Mouse (Mus musculus): Measurements from ENCODE around the gene P2rx3. TPM values are rescaled to one million over a fixed set of nuclear protein-coding genes. Genes with fewer than 3 reads are reported as not detected.

The P2rx3 gene
- polyA plus RNA-seq, 1 experiment = 0.42 TPM

DNA sequence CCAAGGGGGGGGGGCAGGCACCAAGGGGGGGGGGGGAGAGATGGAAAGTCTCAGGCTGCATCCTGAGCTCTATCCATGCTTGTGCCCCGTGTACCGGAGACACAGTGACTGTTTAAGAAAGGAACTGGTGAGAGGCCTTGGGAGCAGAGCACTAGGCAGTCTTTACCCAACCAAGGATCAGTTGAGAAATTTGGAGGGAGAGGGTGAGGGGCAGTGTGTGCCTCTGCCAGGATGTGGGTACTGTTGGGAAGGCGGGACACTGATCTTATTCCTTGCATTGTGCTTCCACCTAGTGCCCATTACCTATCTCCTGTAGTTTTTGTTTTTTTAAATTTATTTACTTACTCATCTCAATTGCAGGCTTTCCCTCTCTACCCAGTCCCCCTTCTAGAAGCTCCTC lies 11.1 kb downstream of the P2rx3 start:
- H3K4me3 ChIP-seq (ENCODE audit: insufficient read depth, low read length) = no peak overlapping the region
- peaks cover 7% of the 10 kb centered on the region for H3K4me1 ChIP-seq (ENCODE audit: control insufficient read depth, insufficient read depth, low read length)
- H3K27ac ChIP-seq (ENCODE audit: insufficient read depth, low read depth, low read length) = no peak overlapping the region
- TF ChIP-seq CTCF (IDR thresholded peaks at IDR 0.05; ENCODE audit: low read depth, low read length) (no peak), POLR2A (IDR thresholded peaks at IDR 0.05; ENCODE audit: borderline replicate concordance, low read depth, low read length) (no peak)

DNA sequence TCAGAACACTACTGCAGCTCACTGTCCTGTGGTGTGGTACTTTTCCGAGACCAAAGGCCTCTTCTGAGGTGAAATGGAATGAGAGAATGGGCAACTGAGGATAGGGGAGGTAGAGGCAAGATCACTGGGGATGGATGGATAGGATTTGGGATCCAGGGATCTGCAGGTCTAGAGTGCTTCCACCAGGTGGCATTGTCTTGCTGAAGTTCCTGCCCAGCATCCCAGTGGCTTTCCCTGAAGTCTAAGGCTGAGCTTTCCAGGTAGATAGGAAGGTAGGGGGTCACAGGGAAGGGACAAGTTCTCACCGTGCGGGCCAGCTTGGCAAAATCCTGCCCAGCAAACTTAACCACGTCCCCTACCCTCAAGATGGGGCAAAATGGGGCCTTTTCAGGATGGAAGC lies 15.2 kb downstream of the P2rx3 start:
- 0 out of 2 replicates have a peak, but pooled peaks have one; percentile 29 for TF ChIP-seq CTCF (IDR thresholded peaks at IDR 0.05; ENCODE audit: low read depth, low read length)
- TF ChIP-seq POLR2A (IDR thresholded peaks at IDR 0.05; ENCODE audit: borderline replicate concordance, low read depth, low read length) = no peak
- Histone ChIP-seq H3K4me3 (ENCODE audit: insufficient read depth, low read length) (no peak overlapping the region), H3K4me1 (ENCODE audit: control insufficient read depth, insufficient read depth, low read length) (peaks cover 3% of the 10 kb centered on the region), H3K27ac (ENCODE audit: insufficient read depth, low read depth, low read length) (no peak overlapping the region)

DNA sequence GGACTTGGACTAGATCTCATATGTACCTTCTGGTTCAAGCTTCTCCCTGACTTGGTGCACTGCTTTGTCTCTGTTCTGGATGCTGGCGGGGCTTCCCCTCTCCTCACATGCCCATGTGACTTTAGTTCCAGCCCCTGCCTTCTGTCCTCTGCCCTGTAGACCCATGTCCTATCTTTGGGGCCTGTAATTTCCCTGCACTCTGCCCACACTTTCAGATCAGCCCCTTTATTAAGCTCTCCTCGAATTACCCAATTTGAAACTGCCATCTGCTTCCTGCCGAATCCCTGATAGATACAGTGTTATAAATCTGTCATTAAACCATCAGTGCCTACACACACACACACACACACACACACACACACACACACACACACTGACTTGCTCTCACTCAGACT lies 22.7 kb downstream of the P2rx3 start:
- Histone ChIP-seq H3K4me1 (ENCODE audit: control insufficient read depth, insufficient read depth, low read length) (no peaks in the 10 kb centered on the region), H3K27ac (ENCODE audit: insufficient read depth, low read depth, low read length) (no peak overlapping the region), H3K4me3 (ENCODE audit: insufficient read depth, low read length) (no peak overlapping the region)
- TF ChIP-seq CTCF (IDR thresholded peaks at IDR 0.05; ENCODE audit: low read depth, low read length) = no peak
- no peak for TF ChIP-seq POLR2A (IDR thresholded peaks at IDR 0.05; ENCODE audit: borderline replicate concordance, low read depth, low read length)

DNA sequence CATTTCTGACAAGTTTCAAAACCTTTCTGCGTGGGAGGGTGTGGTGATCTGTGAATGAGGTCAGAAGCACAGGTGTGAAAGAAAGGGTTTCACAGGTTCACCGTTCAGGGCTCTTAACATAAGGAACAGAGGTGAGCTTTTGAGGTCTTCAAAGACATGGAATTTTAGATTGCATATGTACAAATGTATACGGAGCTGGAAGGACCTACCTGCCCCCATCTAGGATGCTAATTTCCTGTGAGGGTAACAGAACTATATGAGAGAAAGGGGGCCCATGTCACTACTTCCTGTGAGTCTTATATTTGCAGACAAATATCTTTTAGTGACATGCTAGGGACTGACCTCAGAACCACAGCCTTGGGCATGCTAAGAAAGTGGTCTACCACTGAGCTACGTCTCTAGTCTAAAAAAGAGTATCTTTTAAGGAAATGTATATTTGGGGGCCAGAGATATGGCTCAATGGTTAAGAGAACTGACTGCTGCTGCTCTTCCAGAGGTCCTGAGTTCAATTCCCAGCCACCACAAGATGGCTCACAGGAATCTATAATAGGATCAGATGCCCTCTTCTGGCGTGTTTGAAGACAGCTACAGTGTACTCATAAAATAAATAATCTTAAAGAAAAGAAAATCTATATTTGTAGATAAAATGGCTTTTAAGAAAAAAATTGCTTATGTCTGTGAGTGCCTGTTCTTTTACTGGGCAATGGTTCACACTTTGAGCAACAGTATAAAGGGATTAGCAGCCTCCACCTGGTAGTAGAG lies 23.3 kb downstream of the P2rx3 start:
- H3K4me1 ChIP-seq (ENCODE audit: control insufficient read depth, insufficient read depth, low read length) = no peaks in the 10 kb centered on the region
- H3K4me3 ChIP-seq (ENCODE audit: insufficient read depth, low read length) = no peak overlapping the region
- H3K27ac ChIP-seq (ENCODE audit: insufficient read depth, low read depth, low read length) = no peak overlapping the region
- TF ChIP-seq CTCF (IDR thresholded peaks at IDR 0.05; ENCODE audit: low read depth, low read length) (no peak), POLR2A (IDR thresholded peaks at IDR 0.05; ENCODE audit: borderline replicate concordance, low read depth, low read length) (no peak)

DNA sequence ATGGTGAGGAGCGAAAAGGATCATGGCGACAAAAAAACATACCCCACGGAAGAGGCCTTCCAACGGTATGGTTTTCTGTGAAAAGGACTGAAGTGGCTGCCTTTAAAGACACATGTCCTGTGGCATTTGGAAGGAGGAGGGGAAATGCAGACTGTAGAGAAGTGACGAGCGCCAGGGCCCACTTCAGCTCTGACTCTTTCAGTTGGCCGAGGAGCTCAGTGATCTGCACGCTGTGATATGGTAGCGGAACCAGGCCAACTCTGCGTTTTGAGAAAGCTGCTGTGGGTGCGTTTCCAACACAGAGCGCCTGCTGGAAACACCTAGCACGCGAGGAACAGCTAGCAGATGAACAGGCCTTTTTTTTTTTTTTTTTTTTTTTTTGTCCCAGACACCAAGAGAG lies 24.6 kb downstream of the P2rx3 start:
- H3K27ac ChIP-seq (ENCODE audit: insufficient read depth, low read depth, low read length) = no peak overlapping the region
- H3K4me1 ChIP-seq (ENCODE audit: control insufficient read depth, insufficient read depth, low read length) = no peaks in the 10 kb centered on the region
- H3K4me3 ChIP-seq (ENCODE audit: insufficient read depth, low read length) = no peak overlapping the region
- TF ChIP-seq POLR2A (IDR thresholded peaks at IDR 0.05; ENCODE audit: borderline replicate concordance, low read depth, low read length) = no peak

DNA sequence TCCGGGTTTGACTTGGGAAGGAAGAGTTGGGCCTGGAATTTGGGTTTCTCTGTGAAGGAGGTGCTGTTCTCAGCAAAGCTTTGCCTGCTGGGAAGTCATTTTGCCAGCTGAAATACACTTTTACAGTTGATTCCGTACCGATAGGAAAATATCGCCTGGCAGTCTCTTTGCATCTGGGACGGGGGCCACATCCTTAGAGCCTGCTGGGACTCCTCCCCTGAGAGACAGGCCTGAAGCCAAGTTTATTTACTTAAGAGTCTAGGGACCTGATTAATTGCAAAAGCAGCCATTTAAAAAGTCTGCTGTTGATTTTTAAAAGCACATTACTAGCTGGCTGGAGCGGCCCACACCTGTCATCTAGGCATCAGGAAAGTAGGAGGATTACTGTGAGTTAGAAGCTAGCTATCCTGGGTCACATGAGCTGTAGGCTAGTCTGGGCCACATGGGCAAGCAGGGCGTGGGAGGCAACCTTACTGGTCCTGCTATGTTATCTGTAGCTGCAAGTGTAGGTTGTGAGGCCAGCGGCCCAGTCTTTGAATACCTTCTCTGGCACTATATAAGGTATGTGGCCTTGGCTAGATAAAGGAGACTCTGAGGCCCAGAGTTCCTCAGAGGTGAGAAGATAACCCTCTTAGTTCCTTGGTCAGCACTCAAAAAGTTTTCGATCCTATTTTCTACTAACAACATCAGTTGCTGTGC lies 25.2 kb downstream of the P2rx3 start:
- no peak for TF ChIP-seq POLR2A (IDR thresholded peaks at IDR 0.05; ENCODE audit: borderline replicate concordance, low read depth, low read length)
- no peak for TF ChIP-seq CTCF (IDR thresholded peaks at IDR 0.05; ENCODE audit: low read depth, low read length)
- H3K27ac ChIP-seq (ENCODE audit: insufficient read depth, low read depth, low read length) = no peak overlapping the region
- no peaks in the 10 kb centered on the region for H3K4me1 ChIP-seq (ENCODE audit: control insufficient read depth, insufficient read depth, low read length)
- no peak overlapping the region for H3K4me3 ChIP-seq (ENCODE audit: insufficient read depth, low read length)

GRCm38 (mm10) chr2:85009212-85009611 lies 28.1 kb downstream of the P2rx3 start:
- Histone ChIP-seq H3K4me1 (ENCODE audit: control insufficient read depth, insufficient read depth, low read length) (no peaks in the 10 kb centered on the region), H3K4me3 (ENCODE audit: insufficient read depth, low read length) (no peak overlapping the region), H3K27ac (ENCODE audit: insufficient read depth, low read depth, low read length) (no peak overlapping the region)
- TF ChIP-seq CTCF (IDR thresholded peaks at IDR 0.05; ENCODE audit: low read depth, low read length) (no peak), POLR2A (IDR thresholded peaks at IDR 0.05; ENCODE audit: borderline replicate concordance, low read depth, low read length) (no peak)

GRCm38 (mm10) chr2:85007729-85008128 lies 29.5 kb downstream of the P2rx3 start:
- Histone ChIP-seq H3K4me3 (ENCODE audit: insufficient read depth, low read length) (no peak overlapping the region), H3K27ac (ENCODE audit: insufficient read depth, low read depth, low read length) (no peak overlapping the region), H3K4me1 (ENCODE audit: control insufficient read depth, insufficient read depth, low read length) (no peaks in the 10 kb centered on the region)
- no peak for TF ChIP-seq CTCF (IDR thresholded peaks at IDR 0.05; ENCODE audit: low read depth, low read length)
- TF ChIP-seq POLR2A (IDR thresholded peaks at IDR 0.05; ENCODE audit: borderline replicate concordance, low read depth, low read length) = no peak

DNA sequence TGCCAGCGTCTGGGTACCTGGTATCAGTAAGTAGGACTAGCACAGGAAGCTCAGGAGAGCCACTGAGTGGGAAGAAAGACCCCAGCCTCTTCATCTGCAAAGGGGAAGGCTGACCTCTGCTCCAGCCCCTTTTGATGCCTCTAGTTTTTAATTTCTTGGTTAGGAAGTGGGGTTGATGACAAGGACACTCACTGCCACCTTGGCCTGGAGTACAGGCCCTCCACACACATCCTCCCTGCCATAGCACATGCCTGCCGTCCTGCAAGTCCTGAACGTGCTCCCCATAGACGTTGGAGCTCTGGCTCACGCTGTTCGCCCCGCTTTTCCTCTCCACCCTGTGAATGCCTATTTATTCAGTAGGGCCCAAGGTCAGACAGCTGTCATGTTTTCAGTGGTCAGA lies 30.7 kb downstream of the P2rx3 start:
- H3K4me1 ChIP-seq (ENCODE audit: control insufficient read depth, insufficient read depth, low read length) = no peaks in the 10 kb centered on the region
- H3K27ac ChIP-seq (ENCODE audit: insufficient read depth, low read depth, low read length) = no peak overlapping the region
- no peak for TF ChIP-seq POLR2A (IDR thresholded peaks at IDR 0.05; ENCODE audit: borderline replicate concordance, low read depth, low read length)
- no peak for TF ChIP-seq CTCF (IDR thresholded peaks at IDR 0.05; ENCODE audit: low read depth, low read length)
- no peak overlapping the region for H3K4me3 ChIP-seq (ENCODE audit: insufficient read depth, low read length)

DNA sequence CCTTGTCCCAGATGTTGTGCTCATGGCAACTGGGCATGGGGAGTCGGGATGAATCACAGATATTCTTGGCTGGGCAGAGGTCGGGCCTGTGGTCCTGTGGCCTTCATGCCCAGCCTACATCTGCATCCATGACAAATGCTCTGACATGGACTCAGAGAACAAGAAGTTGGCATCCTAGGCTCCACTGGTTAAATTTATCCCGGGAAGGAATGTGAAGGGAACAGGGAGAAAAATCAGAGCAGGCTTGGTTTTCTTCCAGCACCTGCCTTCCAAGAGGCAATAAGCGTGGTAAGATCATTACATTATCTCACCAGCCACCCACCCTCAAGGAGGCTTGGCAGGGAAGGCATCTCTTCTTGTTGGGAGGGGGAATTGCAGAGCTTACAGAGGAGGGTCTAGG lies 32.9 kb downstream of the P2rx3 start:
- TF ChIP-seq CTCF (IDR thresholded peaks at IDR 0.05; ENCODE audit: low read depth, low read length) (no peak), POLR2A (IDR thresholded peaks at IDR 0.05; ENCODE audit: borderline replicate concordance, low read depth, low read length) (no peak)
- H3K4me1 ChIP-seq (ENCODE audit: control insufficient read depth, insufficient read depth, low read length) = peaks cover 7% of the 10 kb centered on the region
- H3K4me3 ChIP-seq (ENCODE audit: insufficient read depth, low read length) = no peak overlapping the region
- H3K27ac ChIP-seq (ENCODE audit: insufficient read depth, low read depth, low read length) = no peak overlapping the region

All from bone marrow macrophage, adult 2 months (primary cell).